Mouse (Mus musculus): ENCODE results near the gene Cdca7l. TPM values are rescaled to one million over a fixed set of nuclear protein-coding genes. Genes with fewer than 3 reads are reported as not detected.

Gene Cdca7l
- total and polyA plus RNA-seq, 3 experiments, result 30.6 to 56.6 (median 55.1) TPM

DNA sequence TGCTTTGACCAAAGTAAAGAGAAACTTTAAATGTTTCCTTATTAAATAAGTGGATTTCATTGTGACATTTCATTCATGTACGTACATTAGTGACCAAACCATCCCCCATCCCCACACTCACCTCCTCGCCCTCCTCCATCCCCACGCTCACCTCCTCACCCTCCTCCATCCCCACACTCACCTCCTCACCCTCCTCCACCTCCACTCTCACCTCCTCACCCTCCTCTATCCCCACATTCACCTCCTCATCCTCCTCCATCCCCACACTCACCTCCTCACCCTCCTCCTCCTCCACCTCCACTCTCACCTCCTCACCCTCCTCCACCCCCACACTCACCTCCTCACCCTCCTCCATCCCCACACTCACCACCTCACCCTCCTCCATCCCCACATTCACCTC lies 57.2 kb downstream of the Cdca7l start:
- no peak for DNase-seq (ENCODE audit: extremely low read depth)
- dilution Hi-C loops (cut with MboI; ENCODE audit: extremely low pct_ligation_motif_present, extremely low pct_unique_long_range_greater_than_20kb, low sequenced_read_pairs), result no loop called here
- Histone ChIP-seq H3K27ac (ENCODE audit: insufficient read depth, low read depth) (no peak overlapping the region), H3K36me3 (replicated peaks in 1 of 2; ENCODE audit: control insufficient read depth in 1 of 2, insufficient read depth in 1 of 2, low read length in 1 of 2) (peaks cover under 1 to 60% of the 10 kb centered on the region in 2 experiments), H3K4me2 (ENCODE audit: insufficient read depth, low read depth, poor library complexity, severe bottlenecking) (no peak overlapping the region), H3K9ac (ENCODE audit: insufficient read depth, low read depth) (no peak overlapping the region), H3K4me1 (ENCODE audit: control insufficient read depth in 1 of 2, insufficient read depth in 2 of 2) (no peaks in the 10 kb centered on the region), H3K79me2 (replicated peaks; ENCODE audit: control insufficient read depth, extremely low read depth, insufficient read depth, poor library complexity, severe bottlenecking) (no peaks in the 10 kb centered on the region; the same call in 1 of the 2 replicates), H3K27me3 (replicated peaks) (no peaks in the 10 kb centered on the region), H3K4me3 (replicated peaks in 1 of 3; ENCODE audit: low read depth in 2 of 3, low read length in 2 of 3, poor library complexity in 1 of 3) (no peak overlapping the region), H3K9me3 (replicated peaks; ENCODE audit: low read length) (no peaks in the 10 kb centered on the region)
- no peak for TF ChIP-seq ELF1 (IDR thresholded peaks at IDR 0.05; ENCODE audit: low read depth, low read length)
- no peak for TF ChIP-seq E2F4 (IDR thresholded peaks at IDR 0.05; ENCODE audit: insufficient replicate concordance, low read depth, low read length)
- no peak for TF ChIP-seq MEF2A (IDR thresholded peaks at IDR 0.05; ENCODE audit: borderline replicate concordance, low read depth, low read length)
- TF ChIP-seq MXI1 (IDR thresholded peaks at IDR 0.05; ENCODE audit: low read depth, low read length), result 0 out of 2 replicates have a peak, but pooled peaks have one; percentile 26
- in situ Hi-C loops (cut with MboI; ENCODE audit: low pct_ligation_motif_present, low pct_unique_long_range_greater_than_20kb, low sequenced_read_pairs), result no loop called here

DNA sequence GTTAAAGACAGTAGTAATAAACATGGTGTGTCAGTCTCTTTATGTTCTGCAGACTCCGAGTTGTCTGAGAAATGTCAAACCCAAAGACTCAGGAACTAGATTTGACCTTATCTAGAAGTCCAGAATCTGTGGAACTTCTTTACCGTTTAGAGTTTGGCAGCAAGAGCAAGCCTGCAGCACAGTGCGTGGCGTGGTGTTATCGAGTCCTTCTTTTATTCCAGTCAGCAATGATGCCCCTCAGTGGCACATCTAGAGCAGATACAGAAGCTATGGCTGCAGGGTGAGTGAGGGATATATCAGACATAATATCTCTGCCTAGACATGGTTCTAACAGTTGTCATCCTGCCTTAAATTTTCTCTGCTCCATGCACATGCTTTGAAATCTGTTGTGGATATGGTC lies 58.6 kb downstream of the Cdca7l start:
- Histone ChIP-seq H3K9ac (ENCODE audit: insufficient read depth, low read depth) (no peak overlapping the region), H3K79me2 (replicated peaks; ENCODE audit: control insufficient read depth, extremely low read depth, insufficient read depth, poor library complexity, severe bottlenecking) (no peaks in the 10 kb centered on the region), H3K4me2 (ENCODE audit: insufficient read depth, low read depth, poor library complexity, severe bottlenecking) (no peak overlapping the region), H3K36me3 (replicated peaks in 1 of 2; ENCODE audit: control insufficient read depth in 1 of 2, insufficient read depth in 1 of 2, low read length in 1 of 2) (peaks cover 13 to 70% of the 10 kb centered on the region in 2 experiments), H3K27me3 (replicated peaks) (no peaks in the 10 kb centered on the region), H3K9me3 (replicated peaks; ENCODE audit: low read length) (no peaks in the 10 kb centered on the region), H3K27ac (ENCODE audit: insufficient read depth, low read depth) (no peak overlapping the region), H3K4me3 (replicated peaks in 1 of 3; ENCODE audit: low read depth in 2 of 3, low read length in 2 of 3, poor library complexity in 1 of 3) (no peak overlapping the region), H3K4me1 (ENCODE audit: control insufficient read depth in 1 of 2, insufficient read depth in 2 of 2) (peaks cover 0 to 2% of the 10 kb centered on the region in 2 experiments; a peak in 1 of 4 replicates)
- TF ChIP-seq RCOR1 (conservative IDR thresholded peaks at IDR 0.05; ENCODE audit: low read depth, low read length), result no peak
- TF ChIP-seq EP300 (IDR thresholded peaks at IDR 0.05; ENCODE audit: low read length), result no peak
- TF ChIP-seq UBTF (IDR thresholded peaks at IDR 0.05; ENCODE audit: low read depth, low read length), result no peak
- no peak for TF ChIP-seq ZMIZ1 (IDR thresholded peaks at IDR 0.05; ENCODE audit: low read depth, low read length)
- TF ChIP-seq MAZ (IDR thresholded peaks at IDR 0.05; ENCODE audit: low read depth, low read length), result no peak
- TF ChIP-seq ZNF384 (IDR thresholded peaks at IDR 0.05; ENCODE audit: low read depth, low read length), result no peak
- TF ChIP-seq ZC3H11A (IDR thresholded peaks at IDR 0.05; ENCODE audit: low read depth, low read length), result no peak
- TF ChIP-seq POLR2AphosphoS2 (IDR thresholded peaks at IDR 0.05; ENCODE audit: low read depth, low read length), result no peak
- no peak for TF ChIP-seq ELF1 (IDR thresholded peaks at IDR 0.05; ENCODE audit: low read depth, low read length)
- TF ChIP-seq GABPA (IDR thresholded peaks at IDR 0.05; ENCODE audit: insufficient replicate concordance, low read depth, low read length), result no peak
- no peak for TF ChIP-seq IRF4 (IDR thresholded peaks at IDR 0.05; ENCODE audit: low read depth, low read length)
- no peak for TF ChIP-seq CHD2 (IDR thresholded peaks at IDR 0.05; ENCODE audit: low read length)
- TF ChIP-seq E2F4 (IDR thresholded peaks at IDR 0.05; ENCODE audit: insufficient replicate concordance, low read depth, low read length), result no peak
- no peak for TF ChIP-seq ETS1 (conservative IDR thresholded peaks at IDR 0.05; ENCODE audit: low read depth, low read length)
- TF ChIP-seq BHLHE40 (IDR thresholded peaks at IDR 0.05; ENCODE audit: low read depth, low read length), result no peak
- TF ChIP-seq JUND (conservative IDR thresholded peaks at IDR 0.05; ENCODE audit: low read depth, low read length), result no peak
- no peak for TF ChIP-seq ZKSCAN1 (IDR thresholded peaks at IDR 0.05; ENCODE audit: borderline replicate concordance, low read depth, low read length)
- no peak for TF ChIP-seq CHD1 (IDR thresholded peaks at IDR 0.05; ENCODE audit: low read depth, low read length)
- dilution Hi-C loops (cut with MboI; ENCODE audit: extremely low pct_ligation_motif_present, extremely low pct_unique_long_range_greater_than_20kb, low sequenced_read_pairs) (no loop called here), in situ Hi-C loops (cut with MboI; ENCODE audit: low pct_ligation_motif_present, low pct_unique_long_range_greater_than_20kb, low sequenced_read_pairs) (no loop called here)
- DNase-seq (ENCODE audit: extremely low read depth), result no peak
